Mouse (Mus musculus) hindbrain, postnatal 0 days (tissue): Measurements from ENCODE around the gene Vash1. TPM values are rescaled to one million over a fixed set of nuclear protein-coding genes. Genes with fewer than 3 reads are reported as not detected.

Experiments
- ATAC-seq: fragments of 200-750 bp; cut with Nextera tagmentation; 2 replicates; pipeline ENCODE4 v1.8.0; 2017; ENCODE audit warnings: mild to moderate bottlenecking, moderate TSS enrichment, moderate library complexity
- DNase-seq: peaks from one replicate; pipeline ENCODE4 v3.0.0-alpha.2; 2015; ENCODE audit warnings: low spot score
- H3K27ac ChIP-seq: fragments of 300-500 bp; sonication (generic); 2 replicates; pipeline ENCODE4 v1.5.1; 2014; ENCODE audit warnings: mild to moderate bottlenecking
- H3K27me3 ChIP-seq: fragments of 300-500 bp; sonication (generic); 2 replicates; pipeline ENCODE4 v1.6.1; 2014; ENCODE audit warnings: low read length, mixed read lengths; ENCODE audit not compliant: insufficient read depth
- H3K36me3 ChIP-seq: fragments of 300-500 bp; sonication (generic); 2 replicates; pipeline ENCODE4 v1.6.1; 2014; ENCODE audit warnings: low read length, mixed read lengths; ENCODE audit not compliant: insufficient read depth
- H3K4me1 ChIP-seq: fragments of 300-500 bp; sonication (generic); 2 replicates; pipeline ENCODE4 v1.6.1; 2014; ENCODE audit warnings: antibody characterized with exemption, low read length, mixed read lengths; ENCODE audit not compliant: insufficient read depth
- H3K4me2 ChIP-seq: fragments of 300-500 bp; sonication (generic); 2 replicates; pipeline ENCODE4 v1.6.1; 2014; ENCODE audit warnings: low read depth, mild to moderate bottlenecking, low read length, moderate library complexity, mixed read lengths
- H3K4me3 ChIP-seq: fragments of 300-500 bp; sonication (generic); 2 replicates; pipeline ENCODE4 v1.5.1; 2014; ENCODE audit warnings: low read length
- H3K9ac ChIP-seq: fragments of 300-500 bp; sonication (generic); replicated peaks from 2 replicates; pipeline ENCODE4 v1.6.1; 2014; ENCODE audit warnings: mild to moderate bottlenecking, low read length, moderate library complexity, mixed read lengths
- H3K9me3 ChIP-seq: fragments of 300-500 bp; sonication (generic); 2 replicates; pipeline ENCODE4 v1.6.1; 2016; ENCODE audit warnings: low read length, mixed read lengths
- CTCF ChIP-seq: IDR thresholded peaks from 2 replicates; pipeline ENCODE4 v1.5.1; 2016; ENCODE audit warnings: antibody characterized with exemption, control low read depth, low read depth
- WGBS: fragments of 180-500 bp; shearing (Covaris S2); extraction: QIAGEN DNeasy Blood & Tissue Kit; methylation state at CpG from one replicate; pipeline ENCODE4 v1.1.7; 2014; 5-methylcytosine and 5-hydroxymethylcytosine counted together
- polyA plus RNA-seq: library from polyadenylated mRNA; unstranded; fragments of >200 nt; fragmentation: Nextera tagmentation; extraction: Ambion mirVana; gene quantifications from 2 replicates; pipeline ENCODE4 v1.2.1, GENCODE M21; 2015
- total RNA-seq: library from RNA; depleted of rRNA; stranded (reverse); fragments of >200 nt; gene quantifications from 2 replicates; pipeline ENCODE4 v1.2.3, GENCODE M21; 2014

Vash1 gene
- total and polyA plus RNA-seq, 2 experiments from 2014 or later: 26.5 to 109 TPM

DNA sequence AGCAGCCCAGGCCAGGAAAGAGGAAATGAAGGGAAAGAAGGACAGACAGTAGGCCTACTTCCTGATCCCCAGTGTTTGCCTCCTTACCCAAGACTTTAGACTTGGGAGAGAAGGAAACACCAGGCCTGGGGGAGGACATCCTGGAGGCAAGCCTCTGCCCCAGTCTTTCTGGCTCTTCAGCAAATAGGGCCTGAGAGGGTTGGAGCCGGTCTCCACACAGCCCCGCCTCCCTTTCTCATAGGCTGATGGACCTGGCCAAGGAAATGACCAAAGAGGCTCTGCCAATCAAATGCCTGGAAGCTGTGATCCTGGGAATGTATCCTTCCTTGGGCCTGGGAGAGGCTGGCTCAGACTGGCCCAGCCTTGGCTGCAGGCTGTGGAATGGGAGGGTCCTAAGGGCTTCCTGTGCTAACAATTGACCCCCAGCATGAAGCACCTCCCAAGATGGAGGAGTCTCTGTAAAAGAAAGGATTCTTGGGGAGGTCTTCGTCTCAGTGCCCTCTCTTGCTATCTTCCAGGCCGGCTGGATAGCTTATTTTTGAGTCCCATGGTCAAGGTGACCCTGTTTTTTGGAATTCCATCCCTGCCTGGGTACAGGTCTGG lies 9.6 kb downstream of the Vash1 start:
- Histone ChIP-seq H3K9me3 (no peaks in the 10 kb centered on the region), H3K9ac (no peak overlapping the region), H3K27me3 (no peaks in the 10 kb centered on the region), H3K4me2 (no peak overlapping the region), H3K4me3 (no peak overlapping the region), H3K27ac (peak overlapping the region; percentile 32; the same call in 1 of the 2 replicates), H3K4me1 (peaks cover 16% of the 10 kb centered on the region), H3K36me3 (peaks cover 25% of the 10 kb centered on the region; the same call in 1 of the 2 replicates)
- 79% methylated on average over 4 of the region's 4 CpGs for WGBS
- no peak for DNase-seq
- TF ChIP-seq CTCF: no peak
- 0 out of 2 replicates have a peak, but pooled peaks have one; percentile 8 for ATAC-seq

DNA sequence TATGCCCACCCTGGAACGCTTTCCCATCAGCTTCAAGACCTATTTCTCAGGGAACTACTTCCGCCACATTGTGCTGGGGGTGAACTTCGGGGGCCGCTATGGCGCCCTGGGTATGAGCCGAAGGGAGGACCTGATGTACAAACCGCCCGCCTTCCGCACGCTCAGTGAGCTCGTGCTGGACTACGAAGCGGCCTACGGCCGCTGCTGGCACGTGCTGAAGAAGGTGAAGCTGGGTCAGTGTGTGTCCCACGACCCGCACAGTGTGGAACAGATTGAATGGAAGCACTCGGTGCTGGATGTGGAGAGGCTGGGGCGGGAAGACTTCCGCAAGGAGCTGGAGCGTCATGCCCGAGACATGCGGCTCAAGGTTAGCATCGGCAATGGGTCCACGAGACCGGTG lies 10.4 kb downstream of the Vash1 start:
- H3K4me2 ChIP-seq: no peak overlapping the region
- 96% methylated on average over 27 of the region's 27 CpGs for whole genome bisulfite sequencing
- no peak for ATAC-seq
- no peak overlapping the region for H3K4me3 ChIP-seq
- H3K27me3 ChIP-seq: no peaks in the 10 kb centered on the region
- no peak for DNase-seq
- TF ChIP-seq CTCF: no peak
- H3K27ac ChIP-seq: no peak overlapping the region
- no peak overlapping the region for H3K9ac ChIP-seq
- peaks cover 9% of the 10 kb centered on the region; the same call in 1 of the 2 replicates for H3K4me1 ChIP-seq
- H3K36me3 ChIP-seq: peaks cover 25% of the 10 kb centered on the region; the same call in 1 of the 2 replicates
- no peaks in the 10 kb centered on the region for H3K9me3 ChIP-seq

DNA sequence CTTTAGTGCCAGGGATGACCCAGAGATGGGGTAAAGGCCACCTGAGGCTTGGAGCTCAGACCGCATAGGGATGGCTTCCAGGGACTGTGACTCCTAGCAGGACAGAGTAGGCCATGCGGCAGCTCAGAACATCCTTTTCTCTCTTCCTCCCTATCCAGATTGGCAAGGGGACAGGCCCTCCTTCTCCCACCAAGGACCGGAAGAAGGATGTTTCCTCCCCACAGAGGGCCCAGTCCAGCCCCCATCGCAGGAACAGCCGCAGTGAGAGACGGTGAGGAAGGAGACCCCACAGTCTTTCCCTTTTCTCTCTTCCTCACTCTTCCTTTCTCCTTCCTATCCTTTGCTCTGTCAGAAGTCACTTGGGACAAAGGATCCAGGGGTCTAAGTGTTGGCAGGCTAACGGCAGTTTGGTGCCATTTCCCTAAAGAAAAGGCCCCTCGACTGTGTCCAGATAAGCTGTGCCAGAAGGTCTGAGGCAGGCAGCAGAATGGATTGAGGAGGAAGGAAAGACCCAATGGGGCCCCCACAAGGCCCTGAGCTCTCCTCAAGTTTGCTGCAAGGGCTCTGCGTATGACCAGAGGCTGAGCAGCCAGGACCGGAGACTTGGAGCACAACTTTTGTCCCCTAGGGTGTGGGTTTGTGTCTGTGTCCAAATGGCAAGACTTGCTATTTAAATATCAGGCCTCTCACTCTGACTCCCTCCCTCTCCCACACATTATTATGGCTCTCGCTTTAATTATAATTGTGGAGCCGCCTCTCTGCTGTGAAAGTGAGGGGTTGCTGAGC lies 12.4 kb downstream of the Vash1 start:
- Histone ChIP-seq H3K4me1 (peaks cover 9% of the 10 kb centered on the region; the same call in 1 of the 2 replicates), H3K4me3 (no peak overlapping the region), H3K4me2 (no peak overlapping the region), H3K36me3 (peaks cover 28% of the 10 kb centered on the region; the same call in 1 of the 2 replicates), H3K9me3 (no peaks in the 10 kb centered on the region), H3K27me3 (no peaks in the 10 kb centered on the region), H3K27ac (peak overlapping the region; percentile 56; the same call in 1 of the 2 replicates), H3K9ac (no peak overlapping the region)
- no peak for TF ChIP-seq CTCF
- ATAC-seq: no peak
- 62% methylated on average over 12 of the region's 12 CpGs for WGBS
- peak; percentile 32 for DNase-seq

DNA sequence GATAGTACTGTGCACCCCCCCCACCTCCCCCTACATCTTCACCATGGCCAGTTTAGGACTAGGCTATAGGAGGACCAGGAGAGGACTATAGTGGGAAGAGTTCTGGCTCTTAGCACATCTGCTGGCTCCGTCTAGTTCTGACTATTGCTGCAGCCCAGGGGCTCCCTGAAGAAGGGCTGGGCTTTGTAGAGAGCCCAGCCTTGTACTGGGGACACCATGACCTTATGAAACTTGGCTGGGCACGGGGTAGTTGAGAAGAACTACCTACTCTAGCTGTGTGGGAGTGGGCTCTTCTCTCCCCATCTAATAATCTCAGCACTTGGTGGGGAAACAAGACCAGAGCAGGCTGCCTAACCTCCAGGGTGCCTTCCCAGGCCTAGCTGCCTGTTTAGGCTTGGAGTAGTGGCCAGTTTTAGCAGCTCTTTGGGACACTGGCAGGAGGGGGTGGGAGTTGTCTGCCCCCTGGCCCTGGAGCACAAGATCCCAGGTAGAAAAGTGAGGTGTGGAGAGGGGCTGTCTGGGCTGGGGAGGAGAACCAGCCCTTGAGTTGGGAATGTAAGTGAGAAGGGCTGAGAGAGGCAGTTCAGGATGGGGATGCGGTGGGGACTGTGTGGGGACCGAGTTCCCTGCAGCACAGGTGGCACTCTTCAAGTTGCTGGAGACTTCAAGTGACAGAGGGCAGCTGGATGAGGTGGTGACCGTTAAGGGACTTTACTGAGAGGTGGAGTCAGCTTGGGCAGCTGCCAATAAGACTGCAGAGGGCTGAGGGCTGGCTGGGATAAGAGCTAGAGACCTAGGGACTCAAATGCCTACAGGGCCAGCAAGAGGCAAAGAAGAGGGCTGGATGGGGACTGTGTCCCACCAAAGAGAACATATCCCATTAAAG lies 14.2 kb downstream of the Vash1 start:
- TF ChIP-seq CTCF: no peak
- H3K27me3 ChIP-seq: no peaks in the 10 kb centered on the region
- peaks cover 36% of the 10 kb centered on the region; the same call in 1 of the 2 replicates for H3K36me3 ChIP-seq
- H3K4me1 ChIP-seq: peaks cover 2% of the 10 kb centered on the region; the same call in 1 of the 2 replicates
- 63% methylated on average over 5 of the region's 5 CpGs for WGBS
- H3K9ac ChIP-seq: no peak overlapping the region
- ATAC-seq (no peak), DNase-seq (no peak)
- no peak overlapping the region for H3K27ac ChIP-seq
- no peak overlapping the region for H3K4me3 ChIP-seq
- H3K9me3 ChIP-seq: no peaks in the 10 kb centered on the region
- no peak overlapping the region for H3K4me2 ChIP-seq

GRCm38 (mm10) chr12:86693389-86693788 lies 14.9 kb downstream of the Vash1 start:
- Histone ChIP-seq H3K4me1 (0 out of 2 replicates have a peak, but pooled peaks cover 3% of the 10 kb centered on the region), H3K27ac (no peak overlapping the region), H3K36me3 (peaks cover 30% of the 10 kb centered on the region; the same call in 1 of the 2 replicates), H3K9ac (no peak overlapping the region), H3K4me2 (no peak overlapping the region), H3K27me3 (no peaks in the 10 kb centered on the region), H3K4me3 (no peak overlapping the region), H3K9me3 (no peaks in the 10 kb centered on the region)
- ATAC-seq (no peak), DNase-seq (no peak)
- no peak for TF ChIP-seq CTCF

DNA sequence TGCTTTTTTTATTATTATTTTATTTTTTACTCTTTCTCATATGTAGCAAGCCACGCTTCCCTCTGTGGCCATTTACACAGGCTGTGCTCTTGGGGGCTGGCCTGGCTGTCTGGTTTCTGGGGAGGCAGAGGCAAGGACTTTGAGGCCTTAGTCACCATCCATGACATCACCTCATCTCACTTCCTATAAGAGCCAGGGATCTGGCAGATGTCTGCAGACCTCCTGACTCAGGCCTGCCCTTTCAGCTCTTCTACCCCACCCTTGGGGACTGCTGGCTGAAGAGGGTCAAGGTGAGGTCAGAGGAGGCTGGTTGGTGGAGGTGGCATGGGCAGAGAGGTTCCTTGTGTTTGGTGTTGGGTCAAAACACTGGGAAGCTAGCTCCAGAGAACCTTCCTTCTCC lies 15.9 kb downstream of the Vash1 start:
- H3K36me3 ChIP-seq: peaks cover 21% of the 10 kb centered on the region; the same call in 1 of the 2 replicates

More for the DNA sequence above, 15.9 kb downstream of the Vash1 start:
- no peak overlapping the region for H3K27ac ChIP-seq
- WGBS: 93% methylated on average over 1 of the region's 1 CpGs
- DNase-seq: no peak
- no peaks in the 10 kb centered on the region for H3K9me3 ChIP-seq
- no peak for TF ChIP-seq CTCF
- H3K27me3 ChIP-seq: no peaks in the 10 kb centered on the region
- H3K9ac ChIP-seq: no peak overlapping the region
- H3K4me3 ChIP-seq: no peak overlapping the region
- 0 out of 2 replicates have a peak, but pooled peaks cover 5% of the 10 kb centered on the region for H3K4me1 ChIP-seq
- no peak overlapping the region for H3K4me2 ChIP-seq
- no peak for ATAC-seq
